In genomic region chr11:44882476-44882970, GRCm38 (mm10) we compare ENCODE assay signal across 18 mouse cellular contexts.
"Had no signal": no experiment of that assay in that cellular context is flagged by ENCODE, and none has a peak within 500 bp of the region (broad histone marks: within the 10 kb centered on the region; RNA-seq: fewer than 3 reads in every experiment).

No protein-coding gene starts in this region.

- H3K27ac ChIP-seq: limb, embryonic 12.5 days; limb, embryonic 15.5 days; liver, embryonic 14.5 days; macrophage; stomach, embryonic 15.5 days had no signal

- H3K27me3 ChIP-seq: limb, embryonic 12.5 days; limb, embryonic 15.5 days; stomach, embryonic 15.5 days had no signal

- H3K36me3 ChIP-seq: limb, embryonic 15.5 days; stomach, embryonic 15.5 days had no signal

- H3K4me3 ChIP-seq: limb, embryonic 12.5 days; limb, embryonic 15.5 days; stomach, embryonic 15.5 days had no signal

- H3K4me1 ChIP-seq: limb, embryonic 15.5 days; stomach, embryonic 15.5 days had no signal

- ATAC-seq: intestine, embryonic 16.5 days; liver, postnatal 0 days; lung, postnatal 0 days had no signal

- H3K9me3 ChIP-seq: limb, embryonic 12.5 days; limb, embryonic 15.5 days; stomach, embryonic 15.5 days had no signal

- H3K9ac ChIP-seq: limb, embryonic 12.5 days; limb, embryonic 15.5 days; liver, embryonic 14.5 days; liver, postnatal 0 days; lung, embryonic 14.5 days; stomach, embryonic 15.5 days had no signal

- DNase-seq: kidney, adult 18-20 months; kidney, adult 9 months; kidney, postnatal 14 days; kidney, postnatal 4 days; left cerebral cortex, postnatal 4 days; liver, postnatal 0 days; lung, embryonic 14.5 days; right cerebral cortex, postnatal 25 days; spleen, adult 18-20 months; thymus, postnatal 25 days had no signal

- H3K4me2 ChIP-seq: limb, embryonic 12.5 days; limb, embryonic 15.5 days; liver, embryonic 11.5 days; lung, embryonic 14.5 days; stomach, embryonic 15.5 days had no signal
